Mouse (Mus musculus): ENCODE measurements around the gene Sprr2a2. TPM values are rescaled to one million over a fixed set of nuclear protein-coding genes. Genes with fewer than 3 reads are reported as not detected.

Sprr2a2 gene
- polyA plus RNA-seq, 1 experiment from 2014 or later = 0.41 TPM

Other genes starting within 250 kb of the Sprr2a2 start
- gene Pglyrp3, start 201.3 kb upstream of the Sprr2a2 start, polyA plus RNA-seq (2015; fragmentation: Nextera tagmentation; extraction: Ambion mirVana) = not detected in 2 replicates
- gene Lor, start 132.8 kb upstream of the Sprr2a2 start, polyA plus RNA-seq (2015; fragmentation: Nextera tagmentation; extraction: Ambion mirVana) = 1.1 and 1.2 TPM in 2 replicates
- gene Prr9, start 92.0 kb upstream of the Sprr2a2 start, polyA plus RNA-seq (2015; fragmentation: Nextera tagmentation; extraction: Ambion mirVana) = not detected in 2 replicates
- not detected in 2 replicates for gene Lelp1, start 73.2 kb upstream of the Sprr2a2 start, polyA plus RNA-seq (2015; fragmentation: Nextera tagmentation; extraction: Ambion mirVana)
- gene Sprr2a1, start 121 bp upstream of the Sprr2a2 start, polyA plus RNA-seq (2015; fragmentation: Nextera tagmentation; extraction: Ambion mirVana) = 0.05 and 0.06 TPM in 2 replicates
- gene Sprr2a3, start 69.5 kb downstream of the Sprr2a2 start, polyA plus RNA-seq (2015; fragmentation: Nextera tagmentation; extraction: Ambion mirVana) = not detected in 2 replicates
- not detected in 2 replicates for gene Sprr2b, start 100.7 kb downstream of the Sprr2a2 start, polyA plus RNA-seq (2015; fragmentation: Nextera tagmentation; extraction: Ambion mirVana)
- gene Sprr2d, start 123.2 kb downstream of the Sprr2a2 start, polyA plus RNA-seq (2015; fragmentation: Nextera tagmentation; extraction: Ambion mirVana) = not detected in 2 replicates
- gene Sprr2e, start 136.2 kb downstream of the Sprr2a2 start, polyA plus RNA-seq (2015; fragmentation: Nextera tagmentation; extraction: Ambion mirVana) = not detected in 2 replicates
- gene Sprr2f, start 149.3 kb downstream of the Sprr2a2 start, polyA plus RNA-seq (2015; fragmentation: Nextera tagmentation; extraction: Ambion mirVana) = not detected in 2 replicates
- not detected in 2 replicates for gene Sprr2h, start 169.8 kb downstream of the Sprr2a2 start, polyA plus RNA-seq (2015; fragmentation: Nextera tagmentation; extraction: Ambion mirVana)
- gene Sprr2i, start 192.1 kb downstream of the Sprr2a2 start, polyA plus RNA-seq (2015; fragmentation: Nextera tagmentation; extraction: Ambion mirVana) = not detected in 2 replicates
- not detected in 2 replicates for gene Sprr2j-ps, start 202.2 kb downstream of the Sprr2a2 start, polyA plus RNA-seq (2015; fragmentation: Nextera tagmentation; extraction: Ambion mirVana)
- gene Gm9774, start 213.5 kb downstream of the Sprr2a2 start, polyA plus RNA-seq (2015; fragmentation: Nextera tagmentation; extraction: Ambion mirVana) = 7.4 TPM in 2 replicates
- gene Sprr2k, start 216.7 kb downstream of the Sprr2a2 start, polyA plus RNA-seq (2015; fragmentation: Nextera tagmentation; extraction: Ambion mirVana) = not detected in 2 replicates
- gene Sprr1b, start 222.9 kb downstream of the Sprr2a2 start, polyA plus RNA-seq (2015; fragmentation: Nextera tagmentation; extraction: Ambion mirVana) = not detected in 2 replicates
- gene Sprr3, start 242.8 kb downstream of the Sprr2a2 start, polyA plus RNA-seq (2015; fragmentation: Nextera tagmentation; extraction: Ambion mirVana) = not detected in 2 replicates